In the genomic region with DNA sequence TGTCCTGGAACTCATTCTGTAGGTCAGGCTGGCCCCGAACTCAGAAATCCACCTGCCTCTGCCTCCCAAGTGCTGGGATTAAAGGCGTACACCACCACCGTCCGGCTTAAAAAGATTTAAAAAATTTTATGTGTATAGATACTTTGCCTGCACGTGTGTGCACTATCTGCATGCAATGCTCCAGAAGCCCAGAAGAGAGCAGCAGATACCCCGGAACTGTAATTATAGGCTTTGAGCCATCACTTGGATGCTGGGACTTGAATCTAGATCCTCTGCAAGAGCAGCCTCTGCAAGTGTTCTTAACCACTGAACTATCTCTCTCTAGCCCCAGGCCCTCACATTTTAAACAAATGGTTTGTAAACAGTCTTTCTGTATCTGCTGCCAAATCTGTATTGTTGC, we compare ENCODE assay signal across 17 mouse cellular contexts. TPM values are rescaled to one million over a fixed set of nuclear protein-coding genes. Genes with fewer than 3 reads are reported as not detected.
DNase-seq lines count a peak whose midpoint lies in the region; ATAC-seq and TF ChIP-seq lines count a peak whose summit lies in the region.
"Had no signal": no experiment of that assay in that cellular context is flagged by ENCODE, and none has a peak within 500 bp of the region (broad histone marks: within the 10 kb centered on the region; RNA-seq: fewer than 3 reads in every experiment).

No protein-coding gene starts in this region.

- POLR2A ChIA-PET in Patski (lab: Charles Lee) = no interaction called here

- in situ Hi-C loops in Patski (cut with MboI; ENCODE audit: low pct_unique_long_range_greater_than_20kb) = no loop called here

- 91% methylated on average over 6 of the region's 6 CpGs for WGBS in intestine, postnatal 0 days
- 90% methylated on average over 6 of the region's 6 CpGs for WGBS in intestine, embryonic 15.5 days
- 92% methylated on average over 6 of the region's 6 CpGs for WGBS in midbrain, postnatal 0 days
- 92% methylated on average over 6 of the region's 6 CpGs for WGBS in midbrain, embryonic 14.5 days

- H3K9me3 ChIP-seq in intestine, postnatal 0 days (ENCODE audit: control insufficient read depth) = no peaks in the 10 kb centered on the region
- no peaks in the 10 kb centered on the region for H3K9me3 ChIP-seq in intestine, embryonic 15.5 days
- H3K9me3 ChIP-seq in midbrain, postnatal 0 days (ENCODE audit: low read length) = no peaks in the 10 kb centered on the region
- H3K9me3 ChIP-seq in midbrain, embryonic 14.5 days (ENCODE audit: control insufficient read depth, low read length) = 0 out of 2 replicates have a peak, but pooled peaks cover 3% of the 10 kb centered on the region
- H3K9me3 ChIP-seq: heart, embryonic 10.5 days had no signal

- H3K4me2 ChIP-seq in intestine, postnatal 0 days (replicated peaks; ENCODE audit: low read depth) = no peak overlapping the region
- no peak overlapping the region for H3K4me2 ChIP-seq in intestine, embryonic 15.5 days (replicated peaks)
- H3K4me2 ChIP-seq in midbrain, postnatal 0 days (ENCODE audit: low read depth, low read length, poor library complexity, severe bottlenecking) = no peak overlapping the region
- no peak overlapping the region for H3K4me2 ChIP-seq in midbrain, embryonic 14.5 days (ENCODE audit: low read length)
- H3K4me2 ChIP-seq: neural tube, embryonic 13.5 days had no signal

- ATAC-seq in intestine, postnatal 0 days = no peak
- ATAC-seq in intestine, embryonic 15.5 days = no peak
- no peak for ATAC-seq in midbrain, postnatal 0 days (ENCODE audit: low FRiP score)
- ATAC-seq in midbrain, embryonic 14.5 days (ENCODE audit: low FRiP score, low TSS enrichment) = no peak
- ATAC-seq in Patski = no peak
- ATAC-seq: CD4-positive, CD25-positive, alpha-beta regulatory T cell, adult 4 months had no signal

- CTCF ChIA-PET in Patski (lab: Charles Lee) = interaction anchor here (1.1 kb wide), 1 partner anchor 15 kb away, joined by 8 read pairs; the partner anchor contains the start of gene B3glct

- H3K27me3 ChIP-seq in intestine, postnatal 0 days (replicated peaks; ENCODE audit: control insufficient read depth, insufficient read depth, low read length) = no peaks in the 10 kb centered on the region
- H3K27me3 ChIP-seq in intestine, embryonic 15.5 days (replicated peaks) = no peaks in the 10 kb centered on the region
- H3K27me3 ChIP-seq in midbrain, postnatal 0 days (ENCODE audit: insufficient read depth, low read length) = no peaks in the 10 kb centered on the region
- no peaks in the 10 kb centered on the region for H3K27me3 ChIP-seq in midbrain, embryonic 14.5 days (ENCODE audit: control insufficient read depth, insufficient read depth, low read length)
- no peaks in the 10 kb centered on the region for H3K27me3 ChIP-seq in Patski
- H3K27me3 ChIP-seq: neural tube, embryonic 13.5 days had no signal

- H3K27ac ChIP-seq in intestine, postnatal 0 days (ENCODE audit: low read depth, low read length) = no peak overlapping the region
- no peak overlapping the region for H3K27ac ChIP-seq in intestine, embryonic 15.5 days
- H3K27ac ChIP-seq in midbrain, postnatal 0 days (ENCODE audit: low read depth, low read length) = no peak overlapping the region
- no peak overlapping the region for H3K27ac ChIP-seq in midbrain, embryonic 14.5 days (replicated peaks; ENCODE audit: low read depth, low read length)
- H3K27ac ChIP-seq: heart, embryonic 10.5 days; neural tube, embryonic 13.5 days had no signal

- H3K4me3 ChIP-seq in intestine, postnatal 0 days (ENCODE audit: low read depth, low read length) = no peak overlapping the region
- H3K4me3 ChIP-seq in intestine, embryonic 15.5 days (replicated peaks) = no peak overlapping the region
- no peak overlapping the region for H3K4me3 ChIP-seq in midbrain, postnatal 0 days (ENCODE audit: low read depth, low read length)
- no peak overlapping the region for H3K4me3 ChIP-seq in midbrain, embryonic 14.5 days (replicated peaks; ENCODE audit: low read depth, low read length)
- H3K4me3 ChIP-seq: heart, embryonic 10.5 days; neural tube, embryonic 13.5 days had no signal

- H3K4me1 ChIP-seq in intestine, postnatal 0 days (replicated peaks; ENCODE audit: control insufficient read depth, insufficient read depth, low read length) = no peaks in the 10 kb centered on the region
- no peaks in the 10 kb centered on the region for H3K4me1 ChIP-seq in intestine, embryonic 15.5 days (replicated peaks)
- no peaks in the 10 kb centered on the region for H3K4me1 ChIP-seq in midbrain, postnatal 0 days (ENCODE audit: insufficient read depth, low read length)
- no peaks in the 10 kb centered on the region for H3K4me1 ChIP-seq in midbrain, embryonic 14.5 days (ENCODE audit: control insufficient read depth, insufficient read depth, low read length)
- H3K4me1 ChIP-seq: neural tube, embryonic 13.5 days had no signal

- peak; percentile 23; the same call in 1 of the 2 replicates for TF ChIP-seq CTCF in intestine, postnatal 0 days (IDR thresholded peaks at IDR 0.05; ENCODE audit: low read depth)
- peak; percentile 52 for TF ChIP-seq CTCF in midbrain, postnatal 0 days (IDR thresholded peaks at IDR 0.05)
- peak; percentile 56 for TF ChIP-seq CTCF in Patski (IDR thresholded peaks at IDR 0.05)

- no peaks in the 10 kb centered on the region for H3K36me3 ChIP-seq in intestine, postnatal 0 days (ENCODE audit: control insufficient read depth, insufficient read depth)
- no peaks in the 10 kb centered on the region for H3K36me3 ChIP-seq in intestine, embryonic 15.5 days
- H3K36me3 ChIP-seq in midbrain, postnatal 0 days (ENCODE audit: insufficient read depth, low read length) = no peaks in the 10 kb centered on the region
- no peaks in the 10 kb centered on the region for H3K36me3 ChIP-seq in midbrain, embryonic 14.5 days (ENCODE audit: control insufficient read depth, insufficient read depth, low read length)
- H3K36me3 ChIP-seq: heart, embryonic 10.5 days; neural tube, embryonic 13.5 days had no signal

- H3K9ac ChIP-seq in intestine, postnatal 0 days (ENCODE audit: low read depth, low read length) = no peak overlapping the region
- no peak overlapping the region for H3K9ac ChIP-seq in intestine, embryonic 15.5 days
- no peak overlapping the region for H3K9ac ChIP-seq in midbrain, postnatal 0 days (replicated peaks; ENCODE audit: low read length, poor library complexity, severe bottlenecking)
- H3K9ac ChIP-seq in midbrain, embryonic 14.5 days (replicated peaks; ENCODE audit: low read length) = no peak overlapping the region
- H3K9ac ChIP-seq: neural tube, embryonic 13.5 days had no signal

- DNase-seq in midbrain, postnatal 0 days (ENCODE audit: low spot score) = no peak
- DNase-seq in midbrain, embryonic 14.5 days = no peak
- DNase-seq in Patski (ENCODE audit: low read depth, low spot score) = no peak
- no peak for DNase-seq in spleen, postnatal 4 days (ENCODE audit: low spot score in 2 of 2)
- no peak for DNase-seq in spleen, adult 12 weeks (ENCODE audit: low spot score)
- DNase-seq: adrenal gland, postnatal 36 days; cerebellum, adult 9-10 months; gastrocnemius, postnatal 36 days; kidney, adult 8-10 months; kidney, postnatal 4 days; lung, postnatal 10 days; right cerebral cortex, postnatal 25 days had no signal

RNA-seq across cellular contexts. Expression of gene B3glct, which starts 15.1 kb away (rescaled TPM):
- polyA plus RNA-seq in intestine, postnatal 0 days (2015; fragmentation: Nextera tagmentation; extraction: Ambion mirVana) = 10.7 and 11.2 TPM in 2 replicates
- polyA plus RNA-seq in intestine, embryonic 15.5 days (2015; fragmentation: Nextera tagmentation; extraction: Ambion mirVana) = 11.2 and 12.3 TPM in 2 replicates
- 25.6 and 32.2 TPM in 2 replicates for total RNA-seq in midbrain, postnatal 0 days (2014; rRNA removed)
- polyA plus RNA-seq in midbrain, postnatal 0 days (2015; fragmentation: Nextera tagmentation; extraction: Ambion mirVana) = 18.1 TPM in 2 replicates
- 18.2 and 19.0 TPM in 2 replicates for polyA plus RNA-seq in midbrain, embryonic 14.5 days (2014; fragmentation: Nextera tagmentation; extraction: Ambion mirVana)
- 16.7 TPM for polyA plus RNA-seq in Patski (2021)

RNA-seq across cellular contexts. Expression of gene Hsph1, which starts 26.8 kb away (rescaled TPM):
- 9.0 and 10.0 TPM in 2 replicates for polyA plus RNA-seq in intestine, postnatal 0 days (2015; fragmentation: Nextera tagmentation; extraction: Ambion mirVana)
- polyA plus RNA-seq in intestine, embryonic 15.5 days (2015; fragmentation: Nextera tagmentation; extraction: Ambion mirVana) = 54.8 and 56.8 TPM in 2 replicates
- 28.5 and 38.1 TPM in 2 replicates for total RNA-seq in midbrain, postnatal 0 days (2014; rRNA removed)
- 66.6 and 74.1 TPM in 2 replicates for polyA plus RNA-seq in midbrain, postnatal 0 days (2015; fragmentation: Nextera tagmentation; extraction: Ambion mirVana)
- polyA plus RNA-seq in midbrain, embryonic 14.5 days (2014; fragmentation: Nextera tagmentation; extraction: Ambion mirVana) = 59.8 and 104 TPM in 2 replicates
- polyA plus RNA-seq in Patski (2021) = 200 TPM
